ENCODE assay signal across 13 mouse cellular contexts in the genomic region with DNA sequence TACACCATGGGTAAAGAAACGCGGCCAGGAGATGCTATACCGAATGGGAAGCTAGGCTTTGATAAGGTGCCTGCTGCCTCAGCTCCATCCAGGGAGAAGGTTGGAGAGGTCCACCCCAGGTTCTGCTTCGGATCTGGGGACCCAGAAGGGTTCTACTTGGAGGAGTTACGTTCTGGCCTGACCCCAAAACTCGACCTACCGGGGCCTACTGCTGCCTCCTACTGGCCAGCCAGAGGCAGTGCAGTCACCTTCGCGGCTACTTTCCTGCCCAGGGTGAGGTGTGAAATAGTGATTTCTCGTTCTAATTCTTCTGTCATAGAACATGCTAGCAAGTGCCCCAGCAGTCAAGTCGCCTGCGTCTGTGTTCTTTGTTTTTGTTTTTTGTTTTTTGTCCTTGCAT. TPM values are rescaled to one million over a fixed set of nuclear protein-coding genes. Genes with fewer than 3 reads are reported as not detected.
DNase-seq lines count a peak whose midpoint lies in the region; ATAC-seq and TF ChIP-seq lines count a peak whose summit lies in the region.
"Had no signal": no experiment of that assay in that cellular context is flagged by ENCODE, and none has a peak within 500 bp of the region (broad histone marks: within the 10 kb centered on the region; RNA-seq: fewer than 3 reads in every experiment).

No protein-coding gene starts in this region.

- H3K9ac ChIP-seq in forebrain, embryonic 11.5 days (ENCODE audit: low read length), result no peak overlapping the region
- no peak overlapping the region for H3K9ac ChIP-seq in forebrain, embryonic 12.5 days
- H3K9ac ChIP-seq in liver, postnatal 0 days (replicated peaks), result no peak overlapping the region
- H3K9ac ChIP-seq in liver, embryonic 11.5 days (ENCODE audit: low read depth, low read length), result no peak overlapping the region
- H3K9ac ChIP-seq in ES-Bruce4 (ENCODE audit: low read depth, poor library complexity, severe bottlenecking), result no peak overlapping the region

- no peak overlapping the region for H3K4me3 ChIP-seq in forebrain, embryonic 11.5 days (ENCODE audit: low read depth, low read length)
- H3K4me3 ChIP-seq in forebrain, embryonic 12.5 days (replicated peaks), result no peak overlapping the region
- no peak overlapping the region for H3K4me3 ChIP-seq in liver, postnatal 0 days (ENCODE audit: low read depth, low read length)
- no peak overlapping the region for H3K4me3 ChIP-seq in liver, embryonic 11.5 days (ENCODE audit: low read depth, low read length)
- no peak overlapping the region for H3K4me3 ChIP-seq in ES-Bruce4 (ENCODE audit: low read depth, low read length)
- H3K4me3 ChIP-seq in limb, embryonic 10.5 days, result no peak overlapping the region

- ATAC-seq in forebrain, embryonic 11.5 days (replicated peaks; ENCODE audit: low FRiP score), result no peak
- ATAC-seq in forebrain, embryonic 12.5 days (ENCODE audit: low FRiP score), result no peak
- no peak for ATAC-seq in liver, postnatal 0 days
- no peak for ATAC-seq in liver, embryonic 11.5 days (replicated peaks; ENCODE audit: low FRiP score)

- 83% methylated on average over 12 of the region's 12 CpGs for WGBS in forebrain, embryonic 11.5 days
- 79% methylated on average over 12 of the region's 12 CpGs for whole genome bisulfite sequencing in forebrain, embryonic 12.5 days
- 72% methylated on average over 12 of the region's 12 CpGs for WGBS in liver, postnatal 0 days (ENCODE audit: insufficient replicate concordance)
- WGBS in liver, embryonic 11.5 days, result 69% methylated on average over 12 of the region's 12 CpGs
- 78% methylated on average over 12 of the region's 12 CpGs for WGBS in limb, embryonic 10.5 days

- no peaks in the 10 kb centered on the region for H3K4me1 ChIP-seq in forebrain, embryonic 11.5 days (replicated peaks; ENCODE audit: control insufficient read depth, insufficient read depth, low read length)
- H3K4me1 ChIP-seq in forebrain, embryonic 12.5 days, result peaks cover 1% of the 10 kb centered on the region; the same call in 1 of the 2 replicates
- H3K4me1 ChIP-seq in liver, postnatal 0 days (ENCODE audit: insufficient read depth), result no peaks in the 10 kb centered on the region; the same call in 1 of the 2 replicates
- peaks cover 5% of the 10 kb centered on the region for H3K4me1 ChIP-seq in liver, embryonic 11.5 days (replicated peaks; ENCODE audit: control insufficient read depth, insufficient read depth, low read length)
- no peaks in the 10 kb centered on the region for H3K4me1 ChIP-seq in ES-Bruce4 (ENCODE audit: control insufficient read depth, insufficient read depth, low read length)
- H3K4me1 ChIP-seq in limb, embryonic 10.5 days, result peaks cover 1% of the 10 kb centered on the region; the same call in 1 of the 2 replicates

- no peak overlapping the region for H3K27ac ChIP-seq in forebrain, embryonic 11.5 days (ENCODE audit: low read depth, low read length)
- H3K27ac ChIP-seq in forebrain, embryonic 12.5 days, result no peak overlapping the region
- H3K27ac ChIP-seq in liver, postnatal 0 days (ENCODE audit: low read depth), result no peak overlapping the region
- H3K27ac ChIP-seq in liver, embryonic 11.5 days (ENCODE audit: low read depth, low read length), result no peak overlapping the region
- H3K27ac ChIP-seq in ES-Bruce4 (ENCODE audit: insufficient read depth, low read length), result no peak overlapping the region
- no peak overlapping the region for H3K27ac ChIP-seq in limb, embryonic 10.5 days

- TF ChIP-seq EP300 in liver, postnatal 0 days (IDR thresholded peaks at IDR 0.05; ENCODE audit: low read depth), result no peak
- no peak for TF ChIP-seq EP300 in ES-Bruce4 (IDR thresholded peaks at IDR 0.05; ENCODE audit: insufficient read depth, low read depth, low read length)

- H3K4me2 ChIP-seq in forebrain, embryonic 11.5 days (ENCODE audit: low read depth, low read length, severe bottlenecking), result no peak overlapping the region
- no peak overlapping the region for H3K4me2 ChIP-seq in forebrain, embryonic 12.5 days
- H3K4me2 ChIP-seq in liver, postnatal 0 days (ENCODE audit: low read depth, low read length), result no peak overlapping the region
- no peak overlapping the region for H3K4me2 ChIP-seq in liver, embryonic 11.5 days

- no peaks in the 10 kb centered on the region for H3K36me3 ChIP-seq in forebrain, embryonic 11.5 days (ENCODE audit: control insufficient read depth, insufficient read depth, low read length)
- no peaks in the 10 kb centered on the region for H3K36me3 ChIP-seq in forebrain, embryonic 12.5 days (replicated peaks)
- H3K36me3 ChIP-seq in liver, postnatal 0 days (replicated peaks; ENCODE audit: insufficient read depth, low read length), result no peaks in the 10 kb centered on the region
- H3K36me3 ChIP-seq in liver, embryonic 11.5 days (ENCODE audit: control insufficient read depth, insufficient read depth, low read length), result no peaks in the 10 kb centered on the region
- H3K36me3 ChIP-seq in ES-Bruce4 (ENCODE audit: control insufficient read depth, insufficient read depth, low read length, poor library complexity, severe bottlenecking), result no peaks in the 10 kb centered on the region
- no peaks in the 10 kb centered on the region for H3K36me3 ChIP-seq in limb, embryonic 10.5 days

- H3K9me3 ChIP-seq in forebrain, embryonic 11.5 days (ENCODE audit: control insufficient read depth, low read length), result no peaks in the 10 kb centered on the region
- H3K9me3 ChIP-seq in forebrain, embryonic 12.5 days, result no peaks in the 10 kb centered on the region
- no peaks in the 10 kb centered on the region for H3K9me3 ChIP-seq in liver, postnatal 0 days (ENCODE audit: low read length)
- no peaks in the 10 kb centered on the region for H3K9me3 ChIP-seq in liver, embryonic 11.5 days (ENCODE audit: control insufficient read depth, low read length)
- no peaks in the 10 kb centered on the region for H3K9me3 ChIP-seq in ES-Bruce4 (replicated peaks; ENCODE audit: control insufficient read depth, insufficient read depth, low read length, poor library complexity, severe bottlenecking)
- no peaks in the 10 kb centered on the region for H3K9me3 ChIP-seq in limb, embryonic 10.5 days (replicated peaks)

- peak; percentile 63 for TF ChIP-seq CTCF in liver, postnatal 0 days (IDR thresholded peaks at IDR 0.05; ENCODE audit: low read depth)
- TF ChIP-seq CTCF in ES-Bruce4 (IDR thresholded peaks at IDR 0.05; ENCODE audit: low read depth, low read length), result peak; percentile 83

- H3K27me3 ChIP-seq in forebrain, embryonic 11.5 days (ENCODE audit: control insufficient read depth, insufficient read depth, low read length), result no peaks in the 10 kb centered on the region
- no peaks in the 10 kb centered on the region for H3K27me3 ChIP-seq in forebrain, embryonic 12.5 days
- H3K27me3 ChIP-seq in liver, postnatal 0 days (ENCODE audit: insufficient read depth, low read length), result peaks cover under 1% of the 10 kb centered on the region; the same call in 1 of the 2 replicates
- no peaks in the 10 kb centered on the region for H3K27me3 ChIP-seq in liver, embryonic 11.5 days (replicated peaks; ENCODE audit: control insufficient read depth, insufficient read depth, low read length)
- no peaks in the 10 kb centered on the region for H3K27me3 ChIP-seq in ES-Bruce4 (ENCODE audit: control insufficient read depth, insufficient read depth, low read length, poor library complexity, severe bottlenecking)
- no peaks in the 10 kb centered on the region for H3K27me3 ChIP-seq in limb, embryonic 10.5 days (ENCODE audit: low read depth, poor library complexity, severe bottlenecking)

- DNase-seq in forebrain, embryonic 11.5 days (ENCODE audit: low spot score), result peak; percentile 57
- peak; percentile 19 for DNase-seq in liver, postnatal 0 days
- DNase-seq in liver, embryonic 11.5 days (ENCODE audit: low spot score), result no peak
- DNase-seq in induced T-regulatory cell, adult 2 months (ENCODE audit: low read depth), result peak; percentile 41
- no peak for DNase-seq in limb, embryonic 10.5 days (ENCODE audit: low spot score)
- no peak for DNase-seq in cerebellum, adult 11-12 months
- DNase-seq: adrenal gland, adult 2 months; heart, postnatal 10 days; kidney, adult 9 months; lung, adult 18-20 months; midbrain, embryonic 14.5 days had no signal

- TF ChIP-seq POLR2A in ES-Bruce4 (IDR thresholded peaks at IDR 0.05; ENCODE audit: insufficient read depth, low read length), result no peak

RNA-seq across cellular contexts. Expression of a gene that starts 11.1 kb away (rescaled TPM):
- 12.7 and 13.8 TPM in 2 replicates for polyA plus RNA-seq in forebrain, embryonic 11.5 days (2014; fragmentation: Nextera tagmentation; extraction: Ambion mirVana)
- polyA plus RNA-seq in forebrain, embryonic 12.5 days (2016; fragmentation: Nextera tagmentation; extraction: Ambion mirVana), result 11.7 and 12.5 TPM in 2 replicates
- polyA plus RNA-seq in liver, postnatal 0 days (2015; fragmentation: Nextera tagmentation; extraction: Ambion mirVana), result not detected in 2 replicates
- polyA plus RNA-seq in liver, embryonic 11.5 days (2014; fragmentation: Nextera tagmentation; extraction: Ambion mirVana), result 1.2 and 1.4 TPM in 2 replicates
- polyA plus RNA-seq in ES-Bruce4 (2011; ENCODE audit: insufficient read depth, insufficient read length, low read depth, missing spikeins), result 3.8 and 5.3 TPM in 2 replicates
- 2.5 and 3.3 TPM in 2 replicates for polyA plus RNA-seq in limb, embryonic 10.5 days (2016; fragmentation: Nextera tagmentation; extraction: Ambion mirVana)
- polyA plus RNA-seq: adrenal gland, adult 2 months had no signal

RNA-seq across cellular contexts. Expression of a gene that starts 12.0 kb away (rescaled TPM):
- polyA plus RNA-seq in forebrain, embryonic 11.5 days (2014; fragmentation: Nextera tagmentation; extraction: Ambion mirVana), result 52.4 and 54.5 TPM in 2 replicates
- polyA plus RNA-seq in forebrain, embryonic 12.5 days (2016; fragmentation: Nextera tagmentation; extraction: Ambion mirVana), result 66.6 and 67.9 TPM in 2 replicates
- 11.1 and 12.2 TPM in 2 replicates for polyA plus RNA-seq in liver, postnatal 0 days (2015; fragmentation: Nextera tagmentation; extraction: Ambion mirVana)
- polyA plus RNA-seq in liver, embryonic 11.5 days (2014; fragmentation: Nextera tagmentation; extraction: Ambion mirVana), result 30.0 and 35.4 TPM in 2 replicates
- polyA plus RNA-seq in ES-Bruce4 (2011; ENCODE audit: insufficient read depth, insufficient read length, low read depth, missing spikeins), result 75.8 and 89.1 TPM in 2 replicates
- polyA plus RNA-seq in limb, embryonic 10.5 days (2016; fragmentation: Nextera tagmentation; extraction: Ambion mirVana), result 67.1 and 77.1 TPM in 2 replicates

RNA-seq across cellular contexts. Expression of a gene that starts 36.0 kb away (rescaled TPM):
- 45.2 and 46.3 TPM in 2 replicates for polyA plus RNA-seq in forebrain, embryonic 11.5 days (2014; fragmentation: Nextera tagmentation; extraction: Ambion mirVana)
- 42.2 and 42.3 TPM in 2 replicates for polyA plus RNA-seq in forebrain, embryonic 12.5 days (2016; fragmentation: Nextera tagmentation; extraction: Ambion mirVana)
- polyA plus RNA-seq in liver, postnatal 0 days (2015; fragmentation: Nextera tagmentation; extraction: Ambion mirVana), result 0.17 and 0.22 TPM in 2 replicates
- polyA plus RNA-seq in liver, embryonic 11.5 days (2014; fragmentation: Nextera tagmentation; extraction: Ambion mirVana), result 8.4 and 9.0 TPM in 2 replicates
- polyA plus RNA-seq in ES-Bruce4 (2011; ENCODE audit: insufficient read depth, insufficient read length, low read depth, missing spikeins), result 30.3 and 36.1 TPM in 2 replicates
- 54.8 and 59.8 TPM in 2 replicates for polyA plus RNA-seq in limb, embryonic 10.5 days (2016; fragmentation: Nextera tagmentation; extraction: Ambion mirVana)

Comparison
In these comparisons a context has a peak if more than half of its experiments do, and no peak if none do; other contexts are left out.
1. DNase-seq: peak in forebrain, embryonic 11.5 days (single experiment), liver, postnatal 0 days (single experiment) and induced T-regulatory cell, adult 2 months (single experiment); none in liver, embryonic 11.5 days (single experiment), limb, embryonic 10.5 days (single experiment) and cerebellum, adult 11-12 months (single experiment).